Mouse (Mus musculus) thymus, adult 2 months (tissue): ENCODE results near the gene B3galt1.

Source experiments
- CTCF ChIP-seq: fragments of 200-500 bp; IDR thresholded peaks from 2 replicates; pipeline ENCODE4 v1.5.1; 2012; ENCODE audit warnings: mild to moderate bottlenecking, control low read depth, low read length, moderate library complexity, borderline replicate concordance; ENCODE audit not compliant: control insufficient read depth, poor library complexity, insufficient read depth; ENCODE audit errors: extremely low read depth
- POLR2A ChIP-seq: fragments of 200-500 bp; IDR thresholded peaks from 2 replicates; pipeline ENCODE4 v1.6.1; 2012; ENCODE audit warnings: mild to moderate bottlenecking, low read length, control low read depth, moderate library complexity; ENCODE audit not compliant: control insufficient read depth, poor library complexity, insufficient read depth; ENCODE audit errors: extremely low read depth

GRCm38 (mm10) chr2:67797561-67797960, 231.9 kb downstream of the B3galt1 start:
- TF ChIP-seq POLR2A = no peak
- no peak for TF ChIP-seq CTCF
